Mouse (Mus musculus) embryonic facial prominence, embryonic 11.5 days (tissue): ENCODE data around the gene Npy4r. TPM values are rescaled to one million over a fixed set of nuclear protein-coding genes. Genes with fewer than 3 reads are reported as not detected.

Experiments
- ATAC-seq: fragments of 200-750 bp; cut with Nextera tagmentation; replicated peaks from 2 replicates; pipeline ENCODE4 v1.8.0; 2017; ENCODE audit warnings: low read depth; ENCODE audit not compliant: insufficient number of reproducible peaks, low FRiP score, low TSS enrichment
- DNase-seq: peaks from one replicate; pipeline ENCODE4 v3.0.0-alpha.2; 2015; ENCODE audit warnings: low spot score
- H3K27ac ChIP-seq: fragments of 300-500 bp; sonication (generic); replicated peaks from 2 replicates; pipeline ENCODE4 v1.5.1; 2014; ENCODE audit warnings: mild to moderate bottlenecking, low read depth, low read length, control low read depth
- H3K27me3 ChIP-seq: fragments of 300-500 bp; sonication (generic); 2 replicates; pipeline ENCODE4 v1.6.1; 2014; ENCODE audit warnings: mild to moderate bottlenecking, low read length, moderate library complexity, mixed read lengths; ENCODE audit not compliant: control insufficient read depth, insufficient read depth
- H3K36me3 ChIP-seq: fragments of 300-500 bp; sonication (generic); replicated peaks from 2 replicates; pipeline ENCODE4 v1.6.1; 2014; ENCODE audit warnings: low read depth, mild to moderate bottlenecking, low read length, moderate library complexity, mixed read lengths; ENCODE audit not compliant: control insufficient read depth, insufficient read depth
- H3K4me1 ChIP-seq: fragments of 300-500 bp; sonication (generic); 2 replicates; pipeline ENCODE4 v1.6.1; 2014; ENCODE audit warnings: low read length, mixed read lengths; ENCODE audit not compliant: control insufficient read depth, insufficient read depth
- H3K4me2 ChIP-seq: fragments of 300-500 bp; sonication (generic); 2 replicates; pipeline ENCODE4 v1.6.1; 2014; ENCODE audit warnings: low read depth, mild to moderate bottlenecking, control low read depth, low read length, moderate library complexity
- H3K4me3 ChIP-seq: fragments of 300-500 bp; sonication (generic); 2 replicates; pipeline ENCODE4 v1.5.1; 2014; ENCODE audit warnings: low read depth, low read length, control low read depth
- H3K9ac ChIP-seq: fragments of 300-500 bp; sonication (generic); replicated peaks from 2 replicates; pipeline ENCODE4 v1.6.1; 2014; ENCODE audit warnings: mild to moderate bottlenecking, control low read depth, low read length
- H3K9me3 ChIP-seq: fragments of 300-500 bp; sonication (generic); replicated peaks from 2 replicates; pipeline ENCODE4 v1.6.1; 2016; ENCODE audit warnings: mild to moderate bottlenecking, low read length, inconsistent platforms, mixed read lengths; ENCODE audit not compliant: control insufficient read depth
- WGBS: fragments of 180-500 bp; shearing (Covaris S2); extraction: QIAGEN DNeasy Blood & Tissue Kit; methylation state at CpG from one replicate; pipeline ENCODE4 v1.1.7; 2014; 5-methylcytosine and 5-hydroxymethylcytosine counted together
- polyA plus RNA-seq: library from polyadenylated mRNA; unstranded; fragments of >200 nt; fragmentation: Nextera tagmentation; extraction: Ambion mirVana; gene quantifications from 2 replicates; pipeline ENCODE4 v1.2.1, GENCODE M21; 2014

The Npy4r gene
- polyA plus RNA-seq, 1 experiment from 2014 or later: 0.20 TPM

GRCm38 (mm10) chr14:34183101-34183500 is 30.8 kb upstream of the Npy4r start:
- Histone ChIP-seq H3K9me3 (no peaks in the 10 kb centered on the region), H3K27me3 (no peaks in the 10 kb centered on the region), H3K4me1 (no peaks in the 10 kb centered on the region), H3K4me3 (no peak overlapping the region), H3K4me2 (no peak overlapping the region), H3K27ac (no peak overlapping the region), H3K36me3 (no peaks in the 10 kb centered on the region), H3K9ac (no peak overlapping the region)
- ATAC-seq: no peak
- 78% methylated on average over 1 of the region's 1 CpGs for WGBS
- DNase-seq: no peak

GRCm38 (mm10) chr14:34179351-34179750 is 27.1 kb upstream of the Npy4r start:
- no peaks in the 10 kb centered on the region for H3K4me1 ChIP-seq
- DNase-seq (no peak), ATAC-seq (no peak)
- no peak overlapping the region for H3K4me2 ChIP-seq
- no peak overlapping the region for H3K27ac ChIP-seq
- H3K9me3 ChIP-seq: no peaks in the 10 kb centered on the region
- no peaks in the 10 kb centered on the region for H3K27me3 ChIP-seq
- H3K4me3 ChIP-seq: no peak overlapping the region
- WGBS: 90% methylated on average over 3 of the region's 3 CpGs
- no peak overlapping the region for H3K9ac ChIP-seq
- no peaks in the 10 kb centered on the region for H3K36me3 ChIP-seq

GRCm38 (mm10) chr14:34171107-34171506 is 18.8 kb upstream of the Npy4r start:
- no peak overlapping the region for H3K4me3 ChIP-seq
- H3K9ac ChIP-seq: no peak overlapping the region
- ATAC-seq: no peak
- no peaks in the 10 kb centered on the region for H3K4me1 ChIP-seq
- no peak overlapping the region for H3K27ac ChIP-seq
- DNase-seq: no peak
- H3K9me3 ChIP-seq: no peaks in the 10 kb centered on the region
- no peaks in the 10 kb centered on the region for H3K27me3 ChIP-seq
- H3K36me3 ChIP-seq: no peaks in the 10 kb centered on the region
- 77% methylated on average over 3 of the region's 3 CpGs for WGBS
- H3K4me2 ChIP-seq: no peak overlapping the region

- Histone ChIP-seq H3K9ac (no peak overlapping the region), H3K4me1 (peaks cover 2% of the 10 kb centered on the region; the same call in 1 of the 2 replicates), H3K4me3 (no peak overlapping the region), H3K36me3 (no peaks in the 10 kb centered on the region), H3K27me3 (no peaks in the 10 kb centered on the region), H3K4me2 (no peak overlapping the region), H3K9me3 (no peaks in the 10 kb centered on the region), H3K27ac (no peak overlapping the region)
- WGBS: 75% methylated on average over 12 of the region's 12 CpGs
- no peak for ATAC-seq
- no peak for DNase-seq
Observed at GRCm38 (mm10) chr14:34155752-34156151, 3.5 kb upstream of the Npy4r start.

- Histone ChIP-seq H3K9me3 (no peaks in the 10 kb centered on the region), H3K4me1 (peaks cover 2% of the 10 kb centered on the region; the same call in 1 of the 2 replicates), H3K4me2 (no peak overlapping the region), H3K27ac (no peak overlapping the region), H3K27me3 (no peaks in the 10 kb centered on the region), H3K4me3 (no peak overlapping the region), H3K9ac (no peak overlapping the region), H3K36me3 (no peaks in the 10 kb centered on the region)
- 53% methylated on average over 9 of the region's 9 CpGs for WGBS
- DNase-seq: peak; percentile 75
- ATAC-seq: no peak
Observed at GRCm38 (mm10) chr14:34154601-34155337, 2.5 kb upstream of the Npy4r start.

GRCm38 (mm10) chr14:34142915-34143314 is 9.4 kb downstream of the Npy4r start:
- Histone ChIP-seq H3K9me3 (no peaks in the 10 kb centered on the region), H3K27ac (no peak overlapping the region), H3K9ac (no peak overlapping the region), H3K4me3 (no peak overlapping the region), H3K36me3 (no peaks in the 10 kb centered on the region), H3K27me3 (no peaks in the 10 kb centered on the region), H3K4me2 (no peak overlapping the region), H3K4me1 (no peaks in the 10 kb centered on the region)
- ATAC-seq (no peak), DNase-seq (no peak)
- WGBS: 91% methylated on average over 10 of the region's 10 CpGs

- Histone ChIP-seq H3K9me3 (no peaks in the 10 kb centered on the region), H3K27ac (no peak overlapping the region)
- no peak for DNase-seq
Observed at GRCm38 (mm10) chr14:34142316-34142715, 10.0 kb downstream of the Npy4r start.

GRCm38 (mm10) chr14:34139671-34140664 is 12.3 kb downstream of the Npy4r start:
- Histone ChIP-seq H3K4me2 (no peak overlapping the region), H3K9ac (no peak overlapping the region), H3K4me1 (no peaks in the 10 kb centered on the region), H3K27me3 (no peaks in the 10 kb centered on the region), H3K9me3 (no peaks in the 10 kb centered on the region), H3K4me3 (no peak overlapping the region), H3K36me3 (no peaks in the 10 kb centered on the region), H3K27ac (no peak overlapping the region)
- peak; percentile 4 for DNase-seq
- no peak for ATAC-seq
- 82% methylated on average over 15 of the region's 15 CpGs for WGBS

More at GRCm38 (mm10) chr14:34142316-34142715, 10.0 kb downstream of the Npy4r start:
- H3K27me3 ChIP-seq: no peaks in the 10 kb centered on the region
- H3K4me3 ChIP-seq: no peak overlapping the region
- H3K4me1 ChIP-seq: no peaks in the 10 kb centered on the region
- H3K4me2 ChIP-seq: no peak overlapping the region
- no peak overlapping the region for H3K9ac ChIP-seq
- ATAC-seq: no peak
- H3K36me3 ChIP-seq: no peaks in the 10 kb centered on the region
- 71% methylated on average over 1 of the region's 1 CpGs for WGBS
